Mouse (Mus musculus) cerebellum, postnatal 10 days (tissue): ENCODE measurements around the gene Mpp3.
"Not testable (repeated sequence)": the region's sequence is repeated elsewhere in the genome, so short reads cannot be mapped to it uniquely, and the experiment has no call there.

Source experiments
- DNase-seq, 2 experiments: peaks; one replicate each; pipeline ENCODE4 v3.0.0; 2021; ENCODE audit warnings: mixed read lengths in 2 of 2

The Mpp3 gene

DNA sequence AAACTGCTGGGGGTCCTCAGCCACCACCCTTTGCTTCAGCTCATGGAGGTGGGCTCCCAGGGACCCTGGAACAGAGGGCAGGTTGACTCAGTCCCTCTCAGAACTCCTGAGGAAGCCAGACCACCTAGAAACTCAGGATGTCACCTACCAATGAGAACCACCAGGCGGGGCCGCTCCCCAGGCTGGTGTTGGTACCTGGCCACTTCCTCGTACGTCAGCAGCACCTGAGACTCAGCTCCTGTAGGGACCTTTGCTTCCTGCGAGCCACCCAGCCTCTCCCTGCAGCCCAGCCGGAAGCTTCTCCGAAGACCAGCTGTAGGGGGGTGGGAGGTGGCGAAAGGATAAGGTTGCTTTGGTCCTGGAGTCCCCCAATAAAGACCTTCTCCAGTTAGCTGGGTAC, 19.9 kb downstream of the Mpp3 start:
- DNase-seq, result no peak

DNA sequence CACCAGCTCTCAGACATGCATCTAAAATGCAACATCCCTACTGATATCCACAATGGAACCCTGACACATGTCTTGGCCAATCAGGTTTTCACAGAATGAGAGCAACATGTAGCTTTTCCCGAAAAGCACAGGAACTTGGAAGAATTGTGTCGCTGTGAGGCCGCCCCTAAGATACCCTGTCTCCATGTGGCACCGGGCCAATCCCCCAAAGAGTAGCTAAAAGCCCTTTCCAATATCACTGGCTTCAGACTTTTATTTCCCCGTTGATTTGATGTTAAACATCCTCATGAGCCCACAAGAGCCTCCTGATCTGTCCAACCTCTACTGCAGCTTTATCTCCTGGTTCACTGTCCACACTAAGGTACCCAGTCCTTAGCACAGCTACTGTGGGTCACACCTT, 21.6 kb downstream of the Mpp3 start:
- DNase-seq, result peak; percentile 52 to 56

DNA sequence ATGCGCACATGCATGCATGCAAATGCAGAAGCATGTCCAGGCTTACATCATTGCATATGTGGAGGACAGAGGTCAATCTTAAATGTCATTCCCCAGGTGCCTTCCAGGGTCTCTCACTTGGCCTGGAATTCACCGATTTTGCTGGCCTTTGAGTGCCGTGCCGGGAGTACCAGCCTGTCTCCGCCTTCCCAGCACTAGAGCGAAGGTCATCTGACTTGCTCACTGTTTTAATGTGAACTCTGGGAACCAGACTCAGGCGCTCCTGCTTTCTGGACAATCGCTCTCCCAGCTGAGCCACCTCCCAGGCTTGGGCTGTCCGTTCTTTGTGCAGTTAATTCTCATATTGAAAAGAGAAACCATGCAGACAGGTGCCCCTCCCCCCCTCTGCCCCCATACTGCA, 22.0 kb downstream of the Mpp3 start:
- DNase-seq, result peak in 1 of 2 experiments; percentile 41

DNA sequence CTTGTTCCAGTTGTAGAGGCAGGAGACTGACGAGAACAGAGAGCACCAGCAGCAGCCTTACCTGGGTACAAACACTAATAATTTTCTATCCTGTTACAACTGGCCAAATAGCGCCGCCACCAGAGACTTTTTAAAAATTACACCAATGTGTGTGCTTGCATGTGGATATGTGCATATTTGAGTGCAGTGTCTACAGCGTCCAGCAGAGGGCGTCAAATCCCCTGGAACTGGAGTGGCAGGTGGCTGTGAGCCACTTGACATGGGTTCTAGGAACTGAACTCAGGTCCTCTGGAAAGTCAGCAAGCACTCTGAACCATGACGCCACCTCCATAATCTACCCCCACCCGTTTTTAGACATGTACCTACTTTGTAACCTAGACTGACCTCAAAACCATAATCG, 24.0 kb downstream of the Mpp3 start:
- peak in 1 of 2 experiments; percentile 66 for DNase-seq

DNA sequence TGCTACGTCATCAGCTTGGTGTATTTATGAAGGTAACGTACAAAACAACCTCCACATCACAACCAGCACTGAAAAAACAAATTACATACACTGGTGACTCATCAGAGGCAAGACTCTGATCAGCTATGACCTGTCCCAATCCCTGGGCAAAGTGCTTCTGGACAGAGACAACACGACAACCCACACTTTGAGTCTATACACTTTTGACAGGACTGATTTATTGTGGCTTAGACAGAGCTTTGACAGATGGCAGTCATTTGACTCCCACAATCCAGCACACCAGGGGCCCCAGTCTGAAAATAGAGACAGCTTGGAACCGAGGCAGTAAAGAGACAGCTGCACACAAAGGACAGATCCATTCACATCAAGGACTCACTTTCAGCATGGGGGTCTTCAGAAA, 28.8 kb downstream of the Mpp3 start:
- DNase-seq, result no peak

DNA sequence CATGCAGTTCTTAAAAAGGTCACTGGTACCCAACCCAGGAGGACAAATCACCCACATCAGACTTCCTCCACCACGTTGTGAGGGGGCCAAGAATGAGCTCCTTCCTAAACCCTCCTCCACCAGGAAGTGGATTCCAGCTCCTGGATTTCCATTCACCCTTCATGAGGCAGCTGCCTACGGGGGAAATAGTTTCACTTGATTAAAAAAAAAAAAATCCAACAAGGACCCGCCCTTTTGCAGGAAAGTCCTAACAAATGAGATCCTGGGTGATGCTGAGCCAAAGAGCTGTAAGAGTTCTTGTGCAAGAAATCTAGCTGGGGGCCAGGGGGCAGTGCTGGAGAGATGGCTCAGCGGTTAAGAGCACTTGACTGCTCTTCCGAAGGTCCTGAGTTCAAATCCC, 30.0 kb downstream of the Mpp3 start:
- no peak for DNase-seq

DNA sequence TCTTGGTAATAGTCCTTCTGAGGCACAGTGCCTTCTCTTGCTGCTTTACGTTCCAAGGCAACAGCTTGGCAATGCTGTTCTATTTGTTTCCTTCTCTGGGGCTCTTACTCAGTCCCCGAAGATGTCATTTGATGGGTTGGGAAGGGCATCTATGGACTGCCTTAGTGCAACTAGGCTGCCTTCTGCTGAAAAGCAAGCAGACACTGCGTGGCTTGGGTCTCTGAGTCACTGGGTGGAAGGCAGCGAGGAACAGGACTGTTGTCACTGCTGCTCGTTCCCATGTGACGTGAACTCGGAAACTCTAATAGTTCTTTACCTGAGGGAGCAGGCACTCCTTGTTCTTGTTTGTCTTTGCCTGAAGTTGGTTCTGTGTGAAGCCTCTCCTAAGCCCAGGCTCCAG, 32.3 kb downstream of the Mpp3 start:
- no peak for DNase-seq

DNA sequence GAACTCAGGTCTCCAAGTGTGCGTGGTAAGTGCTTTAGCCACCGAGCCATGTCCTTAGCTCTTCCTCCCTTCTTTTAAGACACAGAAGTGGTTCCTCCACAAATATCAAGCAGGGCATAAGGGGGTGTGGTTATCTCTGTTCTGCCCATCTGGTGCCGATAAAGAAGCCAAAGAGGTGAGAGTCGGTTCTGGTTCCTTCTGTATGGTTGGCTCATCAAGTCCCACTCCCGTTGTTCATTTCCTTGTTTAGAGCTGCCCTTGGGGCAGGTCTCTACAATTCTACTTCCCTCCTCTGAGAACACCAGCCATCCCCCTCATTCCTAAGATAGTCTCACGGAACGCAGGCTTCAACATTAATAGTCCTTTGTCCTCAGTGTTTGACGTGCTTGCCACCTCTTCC, 34.2 kb downstream of the Mpp3 start:
- peak; percentile 46 to 59 for DNase-seq

DNA sequence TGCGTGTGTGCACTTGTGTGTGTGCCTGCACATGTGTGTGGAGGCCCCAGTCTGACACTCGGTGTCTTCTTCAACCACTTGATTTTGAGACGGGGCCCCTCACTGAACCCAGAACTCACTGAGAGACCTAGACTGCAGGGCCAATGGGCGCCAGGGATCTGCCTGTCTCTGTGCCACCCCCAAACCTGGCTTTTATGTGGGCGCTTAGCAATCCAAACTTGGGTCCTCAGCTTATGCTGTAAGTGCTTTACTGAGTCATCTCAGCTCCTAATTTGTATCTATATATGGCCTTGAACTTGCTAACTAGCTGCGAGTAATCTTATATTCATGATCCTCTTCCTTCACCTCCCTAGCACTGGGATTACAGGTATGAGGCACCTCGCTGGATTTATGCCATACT, 35.9 kb downstream of the Mpp3 start:
- DNase-seq, result no peak

DNA sequence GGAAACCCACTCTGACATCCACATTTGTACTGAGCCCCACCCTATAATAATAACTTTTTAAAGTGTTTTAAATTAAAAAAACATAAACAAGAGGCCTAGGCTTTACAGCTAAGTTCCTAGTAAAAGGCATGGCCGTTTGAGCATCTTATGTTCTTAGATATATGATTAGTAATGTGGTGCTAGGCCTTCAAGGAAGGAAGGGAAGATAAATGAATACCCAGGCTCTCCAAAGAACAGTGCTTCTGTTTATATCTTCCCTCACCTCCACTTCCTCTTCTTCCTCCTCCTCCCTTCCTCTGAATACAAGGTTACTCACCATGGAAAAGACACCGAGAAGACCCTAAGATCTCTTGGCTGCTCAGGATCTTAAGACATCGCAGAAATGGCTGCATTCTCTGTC, 36.4 kb downstream of the Mpp3 start:
- no peak for DNase-seq

DNA sequence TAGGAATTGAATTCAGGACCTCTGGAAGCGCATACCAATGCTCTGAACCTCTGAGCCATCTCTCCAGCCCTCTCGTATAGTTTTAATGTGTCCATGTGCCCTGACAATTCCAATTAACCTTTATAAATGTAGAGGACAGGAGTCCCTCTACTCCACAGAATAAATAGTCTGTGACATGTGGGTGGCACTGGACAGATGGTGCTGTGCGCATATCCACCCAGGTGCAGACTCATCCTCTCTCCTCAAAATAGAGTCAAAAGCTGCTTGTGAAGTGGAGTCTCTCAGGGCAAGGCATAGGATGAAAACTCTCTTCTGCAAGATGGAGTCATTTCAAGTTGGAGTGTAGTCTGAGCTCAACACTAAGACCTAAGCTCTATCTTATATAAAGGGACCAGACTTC, 38.0 kb downstream of the Mpp3 start:
- DNase-seq, result no peak

DNA sequence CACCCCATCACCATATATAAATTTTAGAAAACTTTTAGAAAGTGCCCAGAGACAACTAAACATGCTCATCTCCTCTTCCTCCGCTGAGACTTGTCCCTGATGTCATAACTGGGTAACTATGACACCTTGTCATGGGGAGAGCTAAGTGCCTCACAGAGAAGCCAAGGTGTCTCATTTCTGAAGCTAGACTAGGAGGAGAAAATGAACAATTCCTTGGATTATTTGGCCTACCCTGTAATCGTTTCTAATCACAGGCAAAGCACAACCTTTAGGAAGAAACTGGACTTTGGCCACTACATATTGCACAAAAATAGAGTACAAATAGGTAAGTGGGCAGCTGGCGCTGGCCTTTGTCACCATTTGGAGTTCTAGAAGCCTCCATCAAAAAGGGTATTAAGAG, 41.3 kb downstream of the Mpp3 start, which contains the start of gene Dusp3:
Dusp3 (minus strand) TSS at position 101 of the 400 bp plus-strand sequence.
- no peak for DNase-seq

DNA sequence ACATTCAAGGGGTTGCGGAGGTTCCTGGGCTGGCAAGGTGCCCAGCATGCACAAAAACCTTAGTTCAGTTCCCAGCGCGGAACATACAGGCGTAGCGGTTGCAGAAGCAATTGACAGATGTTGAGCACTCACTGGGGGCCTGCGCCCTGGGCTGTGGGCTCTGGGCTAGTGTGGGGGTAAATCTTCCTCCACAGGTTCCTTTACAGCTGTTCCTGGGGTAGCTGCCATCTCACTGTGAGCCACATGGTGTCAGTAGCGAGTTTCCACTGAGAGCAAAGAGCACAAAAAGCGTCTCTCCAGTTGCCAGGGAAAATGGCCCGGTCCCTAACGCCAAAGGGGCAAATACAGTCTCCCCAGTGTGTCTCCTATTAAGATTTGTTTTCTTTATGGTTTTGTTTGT, 42.3 kb downstream of the Mpp3 start:
- peak; percentile 92 for DNase-seq

DNA sequence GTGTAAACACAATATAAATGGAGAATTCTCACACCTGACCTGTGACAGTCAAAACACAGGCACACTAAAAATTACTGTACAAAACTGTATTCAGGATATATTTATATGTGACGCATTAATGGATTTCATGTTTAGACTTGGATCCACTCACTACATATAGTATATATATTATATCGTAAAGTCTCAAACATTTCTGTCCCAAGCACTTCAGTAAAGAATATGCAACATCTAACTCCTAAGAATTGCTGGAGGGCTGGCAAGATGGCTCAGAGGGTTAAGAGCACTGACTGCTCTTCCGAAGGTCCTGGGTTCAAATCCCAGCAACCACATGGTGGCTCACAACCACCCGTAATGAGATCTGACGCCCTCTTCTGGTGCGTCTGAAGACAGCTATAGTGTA, 42.8 kb downstream of the Mpp3 start:
- not testable (repeated sequence) for DNase-seq

DNA sequence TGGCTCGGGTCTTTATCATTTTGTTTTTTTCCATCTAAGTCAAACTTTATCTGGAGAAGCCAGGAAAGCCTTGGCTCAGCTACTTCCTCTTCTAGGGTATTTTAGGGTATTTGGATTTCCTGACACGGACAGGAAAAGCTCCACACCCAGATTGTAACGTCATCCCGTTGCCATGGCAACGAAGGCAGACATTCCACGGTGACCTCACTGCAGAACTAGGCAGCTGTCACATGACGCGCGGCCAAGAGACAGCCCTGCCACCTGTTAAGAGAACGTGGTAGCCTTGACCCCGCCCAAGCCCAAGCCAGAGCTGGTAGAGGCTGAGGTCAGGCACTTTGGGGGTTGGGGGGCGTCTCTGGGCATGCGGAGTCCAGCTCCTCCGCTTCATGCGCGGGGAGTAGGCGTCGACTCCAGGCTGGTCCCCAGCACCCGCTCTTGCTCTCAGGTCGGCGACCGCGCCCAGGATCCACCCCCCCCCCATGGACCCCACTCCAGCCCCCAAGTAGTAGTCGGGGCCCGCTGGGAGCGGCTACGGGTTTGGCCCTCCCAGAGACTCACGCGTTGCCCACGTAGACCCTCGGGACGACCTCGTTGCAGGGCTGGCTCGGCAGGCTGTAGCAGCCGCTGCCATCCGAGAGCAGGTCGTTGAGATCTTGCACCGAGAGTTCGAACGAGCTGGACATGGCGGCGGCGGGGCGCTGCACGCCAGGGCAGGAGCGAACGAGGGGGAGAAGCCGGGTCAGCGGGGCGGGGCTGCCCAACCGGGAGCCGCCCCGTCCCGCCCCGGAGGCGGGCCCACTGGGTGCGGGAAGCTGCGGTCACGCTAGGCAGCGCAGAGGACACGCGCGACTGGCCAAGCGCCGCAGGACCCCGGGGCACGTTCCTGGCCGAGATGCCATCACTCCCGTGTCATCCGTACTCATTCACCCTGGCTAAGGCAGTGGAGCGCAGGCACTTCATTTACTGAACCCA, 43.9 kb downstream of the Mpp3 start, which contains the start of gene Cfap97d1:
Cfap97d1 (plus strand) TSS at position 226 of the 972 bp plus-strand sequence.
- DNase-seq, result peak; percentile 97

DNA sequence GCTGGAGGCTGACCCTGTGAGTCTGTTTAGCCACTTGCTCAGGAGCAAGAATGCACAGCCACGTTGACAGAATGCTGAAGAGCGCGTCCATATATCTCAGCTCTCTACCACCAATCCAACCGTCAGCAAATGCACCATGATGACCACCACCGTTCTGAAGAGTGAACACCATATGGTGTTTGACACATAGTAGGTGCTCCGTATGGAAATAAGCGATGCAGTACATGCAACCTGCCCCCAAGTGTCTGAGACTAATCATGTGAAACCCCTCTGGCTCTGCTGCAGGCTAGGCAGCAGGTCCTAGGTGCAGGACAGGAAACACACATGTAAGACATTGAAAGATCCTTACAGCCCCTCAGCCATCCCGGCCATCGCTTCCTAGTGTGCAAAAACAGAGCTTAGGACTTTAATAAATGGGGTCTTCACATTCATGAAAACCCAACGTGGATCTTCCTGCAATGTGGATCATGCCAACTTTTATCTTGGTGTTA, 44.8 kb downstream of the Mpp3 start:
- no peak for DNase-seq

DNA sequence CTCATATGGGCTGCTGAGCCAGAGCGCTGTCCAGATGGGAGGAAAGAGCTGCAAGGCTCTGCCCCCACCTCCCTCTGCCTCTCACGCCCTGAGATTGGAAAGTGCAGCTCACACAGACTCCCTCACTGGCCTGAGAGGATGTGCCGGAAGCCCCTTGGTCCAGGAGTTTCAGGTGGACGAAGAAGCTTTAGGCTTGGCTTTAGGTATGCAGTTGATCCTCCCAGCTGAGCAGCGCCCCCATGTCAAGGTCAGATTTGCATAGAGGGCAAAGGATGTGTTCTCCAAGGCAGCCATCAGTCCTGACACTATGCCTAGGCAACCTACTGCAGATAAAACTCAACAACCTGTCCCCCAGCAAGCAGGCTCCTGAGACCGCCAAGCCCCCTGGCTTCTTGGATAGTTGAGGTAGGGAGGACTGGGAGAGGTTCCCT, 45.3 kb downstream of the Mpp3 start:
- DNase-seq, result no peak

DNA sequence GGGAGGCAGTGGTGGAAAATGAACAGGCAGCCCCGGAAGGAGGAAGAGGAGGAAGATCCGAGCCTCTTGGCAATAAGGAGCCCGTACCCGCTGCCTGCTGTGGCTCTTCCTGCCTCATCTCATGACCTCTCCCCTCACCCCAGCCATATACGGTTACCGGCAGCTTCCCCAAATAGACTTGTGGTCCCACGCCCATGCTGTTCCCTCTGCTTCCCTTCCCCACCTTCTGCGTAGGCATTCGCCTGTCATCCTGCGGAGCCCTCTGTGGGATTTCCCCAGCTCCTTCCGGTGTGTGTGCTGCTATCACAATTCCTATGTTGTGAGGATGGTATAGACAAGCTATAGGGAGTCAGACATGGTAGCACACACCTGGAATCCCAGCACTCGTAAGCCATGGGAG, 46.4 kb downstream of the Mpp3 start:
- no peak for DNase-seq

DNA sequence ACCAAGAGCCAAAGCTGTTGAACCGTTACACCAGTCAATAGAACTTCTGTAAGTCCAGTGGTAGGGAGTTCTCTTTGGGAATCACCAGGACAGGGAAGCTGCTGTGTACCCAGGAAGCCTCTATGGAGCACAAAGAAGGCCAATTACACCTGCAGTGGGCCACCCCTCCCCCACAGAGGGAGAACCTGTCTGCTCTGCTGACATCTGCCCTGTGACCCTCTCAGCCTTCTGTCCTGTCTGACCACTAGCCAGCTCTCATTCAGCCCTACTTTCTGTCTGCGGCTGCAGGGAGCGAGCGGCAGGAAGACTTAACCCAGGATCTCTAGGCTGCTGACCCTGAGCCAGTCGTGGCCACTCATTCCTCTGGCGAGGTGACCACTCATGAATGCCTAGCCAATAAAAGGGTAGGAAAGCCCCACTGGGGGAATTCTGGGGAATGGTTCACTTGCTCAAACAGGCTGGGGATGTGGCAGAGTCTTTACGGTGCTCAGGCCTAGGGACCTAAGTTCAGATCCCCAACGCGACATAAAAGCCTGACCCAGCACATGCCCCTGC, 47.6 kb downstream of the Mpp3 start:
- DNase-seq, result no peak

DNA sequence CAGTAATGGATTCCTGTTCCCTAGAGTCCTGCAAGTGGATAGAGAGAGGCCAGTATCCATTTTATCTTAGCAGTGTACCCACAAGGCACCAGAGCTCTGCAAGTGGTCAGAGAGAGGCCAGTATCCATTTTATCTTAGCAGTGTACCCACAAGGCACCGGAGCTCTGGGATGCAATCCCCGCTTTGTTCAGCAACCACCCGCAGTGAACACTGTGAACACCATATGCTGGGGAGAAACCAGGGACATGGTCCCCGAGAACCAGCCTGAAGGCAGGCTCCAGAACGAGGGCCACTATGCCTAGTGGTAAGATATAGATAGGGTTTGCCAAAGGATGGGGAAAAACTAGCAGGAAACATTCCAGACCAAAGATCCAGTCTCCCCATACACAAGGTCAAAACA, 49.1 kb downstream of the Mpp3 start:
- DNase-seq, result no peak

DNA sequence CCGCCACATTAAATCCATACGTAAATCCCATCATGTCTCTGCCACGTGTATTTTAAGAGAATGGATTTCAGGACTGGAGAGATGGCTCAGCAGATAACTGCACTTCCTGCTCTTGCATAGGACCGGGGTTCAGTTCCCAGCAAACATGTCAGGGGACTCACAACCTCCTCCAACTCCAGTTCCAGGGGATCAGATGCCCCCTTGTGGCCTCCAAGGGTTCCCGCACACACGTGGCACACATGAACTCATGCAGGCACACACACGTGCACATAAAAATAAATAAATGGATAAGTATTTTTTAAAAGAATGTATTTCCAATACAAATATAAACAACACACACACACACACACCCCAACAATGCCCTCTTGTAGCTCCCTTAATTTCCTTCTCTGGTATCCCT, 51.3 kb downstream of the Mpp3 start:
- DNase-seq, result no peak

DNA sequence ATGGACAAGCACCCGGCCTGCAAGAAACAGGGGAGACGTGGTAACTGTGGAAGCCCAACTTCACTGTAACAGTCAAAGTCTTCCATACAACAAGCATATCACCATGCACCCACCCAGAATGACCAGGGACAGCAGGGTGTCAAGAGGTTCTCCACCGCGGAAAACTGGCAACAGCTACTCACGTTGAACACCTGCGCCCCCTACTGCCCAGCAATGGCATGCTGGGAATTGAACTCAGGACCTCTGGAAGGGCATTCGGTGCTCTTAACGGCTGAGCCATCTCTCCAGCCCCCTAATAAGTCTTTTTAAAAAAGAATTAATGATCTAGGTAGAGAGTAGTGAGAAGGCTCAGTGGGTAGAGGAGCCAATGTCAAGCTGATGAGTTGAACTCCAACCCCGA, 53.3 kb downstream of the Mpp3 start:
- peak; percentile 52 to 54 for DNase-seq

DNA sequence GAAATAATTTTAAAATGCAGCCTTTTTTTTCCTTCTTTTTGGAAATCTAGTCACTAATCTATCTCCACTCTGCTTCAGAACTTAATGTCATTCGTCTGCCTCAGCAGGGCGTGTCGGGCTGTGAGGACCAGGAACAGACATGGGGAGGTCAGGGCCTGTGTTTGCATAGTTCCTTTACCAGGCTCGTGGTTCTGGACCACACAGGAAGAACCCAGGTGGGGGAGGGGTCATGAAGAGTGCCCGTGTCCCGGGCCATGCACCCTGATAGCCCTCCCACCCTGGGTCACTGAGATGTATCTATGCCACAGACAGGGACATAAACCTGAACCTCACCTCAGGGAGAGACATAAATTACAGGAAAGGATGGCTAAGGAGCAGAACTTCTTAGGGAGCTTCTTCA, 54.1 kb downstream of the Mpp3 start:
- DNase-seq, result no peak

DNA sequence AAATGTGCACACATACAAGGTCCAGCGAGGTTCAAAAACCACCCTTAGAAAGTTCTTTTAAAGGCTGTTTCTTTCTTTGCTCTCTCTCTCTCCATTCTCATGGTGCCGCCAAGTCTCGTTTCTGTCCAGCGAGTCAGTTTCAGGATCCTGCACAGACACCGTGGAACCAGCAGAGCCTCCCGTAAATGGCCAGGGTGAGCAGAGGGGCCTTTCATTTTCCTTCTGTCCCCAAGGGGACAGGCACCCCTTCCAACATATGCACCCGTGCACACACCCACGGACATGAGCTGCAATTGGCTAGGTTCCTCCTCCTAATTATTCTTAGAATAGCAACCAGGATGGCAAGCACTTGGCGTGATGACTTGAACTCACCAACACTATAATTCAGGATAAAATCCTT, 54.8 kb downstream of the Mpp3 start:
- DNase-seq, result no peak
